Mouse (Mus musculus) embryonic stem cell, embryonic (primary cell): ENCODE results near the gene Cops7a.

Source experiments
- CTCF ChIA-PET, 4 experiments: fragments of 300-600 bp in 2 of 4; fragments of 350-600 bp in 2 of 4; sonication (Branson Sonifier 250); formaldehyde crosslinking; loops; one replicate each; lab custom pipeline; 2022; ENCODE audit warnings: inconsistent platforms in 2 of 4; lab: Charles Lee
- POLR2A ChIA-PET, 4 experiments: fragments of 300-600 bp in 2 of 4; fragments of 350-600 bp in 2 of 4; sonication (Branson Sonifier 250); formaldehyde crosslinking; loops; one replicate each; lab custom pipeline; 2022; ENCODE audit warnings: antibody characterized with exemption in 4 of 4, inconsistent platforms in 1 of 4; lab: Charles Lee

Cops7a gene

GRCm38 (mm10) chr6:124993365-124993764 is 28.0 kb upstream of the Cops7a start:
- POLR2A ChIA-PET: interaction anchor here (0.6 to 10.3 kb wide), 42 partner anchors 8 to 331 kb away, joined by 3 to 182 read pairs (median 5); partner anchors contain the start of genes Mlf2 (in 3 of the 4), Zfp384 (in 3 of the 4), Cops7a (in 2 of the 4) and Grcc10 (in 2 of the 4)
- CTCF ChIA-PET: interaction anchor here (0.6 to 1.8 kb wide), 15 partner anchors 10 to 540 kb away, joined by 3 to 7 read pairs (median 4); partner anchors contain the start of genes Zfp384 (in 3 of the 4), Cops7a (in 1 of the 4) and P3h3 (in 1 of the 4)

GRCm38 (mm10) chr6:124992241-124992640 is 26.9 kb upstream of the Cops7a start:
- POLR2A ChIA-PET: interaction anchor here in 2 of 4 experiments (0.7 to 10.3 kb wide), 10 partner anchors 9 to 91 kb away, joined by 3 to 182 read pairs (median 6); partner anchors contain the start of genes Zfp384 (in 2 of the 2) and Mlf2 (in 1 of the 2)

GRCm38 (mm10) chr6:124967766-124968165 is 2.4 kb upstream of the Cops7a start:
- CTCF ChIA-PET: interaction anchor here in 3 of 4 experiments (0.8 to 1.4 kb wide), 16 partner anchors 26 to 305 kb away, joined by 3 to 8 read pairs (median 4); partner anchors contain the start of genes Mlf2 (in 3 of the 3) and Lpcat3 (in 1 of the 3)
- POLR2A ChIA-PET: interaction anchor here (0.7 to 17.5 kb wide), 24 partner anchors 13 to 226 kb away, joined by 3 to 359 read pairs (median 4); partner anchors contain the start of genes Mlf2 (in 2 of the 4), Grcc10 (in 1 of the 4), Pianp (in 1 of the 4) and Zfp384 (in 1 of the 4)

More at GRCm38 (mm10) chr6:124992241-124992640, 26.9 kb upstream of the Cops7a start:
- CTCF ChIA-PET: no interaction called here

- POLR2A ChIA-PET: interaction anchor here in 3 of 4 experiments (0.6 to 17.5 kb wide), 31 partner anchors 12 to 226 kb away, joined by 3 to 359 read pairs (median 4); partner anchors contain the start of genes Grcc10 (in 2 of the 3), Mlf2 (in 2 of the 3), Cdca3 (in 1 of the 3) and Pianp (in 1 of the 3)
Measured at GRCm38 (mm10) chr6:124966466-124967118, 1.3 kb upstream of the Cops7a start.

GRCm38 (mm10) chr6:124965747-124966146 is 409 bp upstream of the Cops7a start:
- POLR2A ChIA-PET: interaction anchor here (0.6 to 17.5 kb wide), 52 partner anchors 11 to 254 kb away, joined by 3 to 359 read pairs (median 4); partner anchors contain the start of genes Mlf2 (in 3 of the 4), Cdca3 (in 2 of the 4), Grcc10 (in 2 of the 4) and Pianp (in 2 of the 4)
- CTCF ChIA-PET: interaction anchor here (0.6 to 1.6 kb wide), 9 partner anchors 28 to 473 kb away, joined by 3 to 11 read pairs (median 4); partner anchors contain the start of gene Mlf2 (in 2 of the 4)

More at GRCm38 (mm10) chr6:124966466-124967118, 1.3 kb upstream of the Cops7a start:
- CTCF ChIA-PET: interaction anchor here in 3 of 4 experiments (0.6 to 1.4 kb wide), 11 partner anchors 30 to 474 kb away, joined by 3 to 11 read pairs (median 6); partner anchors contain the start of genes Lpcat3 (in 1 of the 3) and Mlf2 (in 1 of the 3)

- CTCF ChIA-PET: interaction anchor here in 3 of 4 experiments (0.5 to 1.6 kb wide), 9 partner anchors 10 to 117 kb away, joined by 3 to 11 read pairs (median 4); partner anchors contain the start of gene Mlf2 (in 2 of the 3)
- POLR2A ChIA-PET: interaction anchor here (0.5 to 17.5 kb wide), 54 partner anchors 9 to 1506 kb away, joined by 3 to 359 read pairs (median 4); partner anchors contain the start of genes Mlf2 (in 3 of the 4), Pianp (in 3 of the 4), Cdca3 (in 2 of the 4) and Grcc10 (in 2 of the 4)
Measured at GRCm38 (mm10) chr6:124964638-124965037, 700 bp downstream of the Cops7a start.

- CTCF ChIA-PET: interaction anchor here in 2 of 4 experiments (0.6 to 1.3 kb wide), 5 partner anchors 31 to 299 kb away, joined by 3 to 7 read pairs (median 3); partner anchors contain the start of genes Lpcat3 (in 1 of the 2) and Mlf2 (in 1 of the 2)
- POLR2A ChIA-PET: interaction anchor here in 2 of 4 experiments (0.5 to 17.5 kb wide), 14 partner anchors 15 to 244 kb away, joined by 3 to 359 read pairs (median 4); partner anchors contain the start of genes Mlf2 (in 2 of the 2), Cdca3 (in 1 of the 2), Pianp (in 1 of the 2) and Usp5 (in 1 of the 2)
Measured at GRCm38 (mm10) chr6:124961021-124961420, 4.3 kb downstream of the Cops7a start.

- ChIA-PET CTCF (interaction anchor here in 1 of 4 experiments (0.7 to 1.3 kb wide), 3 partner anchors 35 to 297 kb away, joined by 3 read pairs; partner anchors contain the start of gene Lpcat3), POLR2A (interaction anchor here in 3 of 4 experiments (0.6 to 17.5 kb wide), 28 partner anchors 9 to 459 kb away, joined by 3 to 359 read pairs (median 3); partner anchors contain the start of genes Grcc10 (in 2 of the 3), Mlf2 (in 2 of the 3), Cdca3 (in 1 of the 3) and Pianp (in 1 of the 3))
Measured at GRCm38 (mm10) chr6:124959960-124960359, 5.4 kb downstream of the Cops7a start.

GRCm38 (mm10) chr6:124958127-124958526 is 7.2 kb downstream of the Cops7a start:
- ChIA-PET POLR2A (interaction anchor here in 3 of 4 experiments (0.7 to 17.5 kb wide), 14 partner anchors 8 to 91 kb away, joined by 3 to 359 read pairs (median 4); partner anchors contain the start of genes Mlf2 (in 3 of the 3), Acrbp (in 1 of the 3) and Cops7a (in 1 of the 3)), CTCF (interaction anchor here in 2 of 4 experiments (0.6 kb wide), 2 partner anchors 21 to 1164 kb away, joined by 3 read pairs; no protein-coding TSS in a partner anchor)

GRCm38 (mm10) chr6:124955212-124955611 is 10.1 kb downstream of the Cops7a start:
- CTCF ChIA-PET: interaction anchor here in 2 of 4 experiments (0.6 to 1.4 kb wide), 4 partner anchors 10 to 51 kb away, joined by 3 to 6 read pairs (median 4); partner anchors contain the start of genes Cops7a (in 1 of the 2) and Mlf2 (in 1 of the 2)
- POLR2A ChIA-PET: interaction anchor here (0.6 to 17.5 kb wide), 44 partner anchors 7 to 214 kb away, joined by 3 to 359 read pairs (median 6); partner anchors contain the start of genes Cops7a (in 3 of the 4), Mlf2 (in 3 of the 4), Grcc10 (in 2 of the 4) and Zfp384 (in 2 of the 4)

- POLR2A ChIA-PET: interaction anchor here in 3 of 4 experiments (0.6 to 17.5 kb wide), 58 partner anchors 8 to 638 kb away, joined by 3 to 359 read pairs (median 6); partner anchors contain the start of genes Cops7a (in 3 of the 3), Mlf2 (in 3 of the 3), Cdca3 (in 2 of the 3) and Grcc10 (in 2 of the 3)
- CTCF ChIA-PET: interaction anchor here in 2 of 4 experiments (0.5 to 1.4 kb wide), 8 partner anchors 8 to 388 kb away, joined by 3 to 6 read pairs (median 3); partner anchors contain the start of genes Cops7a (in 1 of the 2) and Mlf2 (in 1 of the 2)
Measured at GRCm38 (mm10) chr6:124953991-124954715, 11.2 kb downstream of the Cops7a start.

- POLR2A ChIA-PET: interaction anchor here (0.6 to 18.2 kb wide), 18 partner anchors 10 to 248 kb away, joined by 3 to 359 read pairs (median 6); partner anchors contain the start of genes Mlf2 (in 3 of the 4), Cdca3 (in 2 of the 4), Cops7a (in 2 of the 4) and Usp5 (in 2 of the 4)
- CTCF ChIA-PET: interaction anchor here in 3 of 4 experiments (0.7 to 1.1 kb wide), 3 partner anchors 13 to 747 kb away, joined by 3 to 5 read pairs (median 3); partner anchors contain the start of gene Ano2 (in 1 of the 3)
Measured at GRCm38 (mm10) chr6:124943526-124943925, 21.8 kb downstream of the Cops7a start.

- POLR2A ChIA-PET: interaction anchor here (0.7 to 18.2 kb wide), 6 partner anchors 10 to 264 kb away, joined by 3 to 359 read pairs (median 22); partner anchors contain the start of genes Cops7a (in 1 of the 4), Mlf2 (in 1 of the 4) and Zfp384 (in 1 of the 4)
- CTCF ChIA-PET: interaction anchor here in 2 of 4 experiments (0.7 to 2.3 kb wide), 3 partner anchors 12 to 82 kb away, joined by 3 to 8 read pairs (median 5); no protein-coding TSS in a partner anchor
Measured at GRCm38 (mm10) chr6:124941679-124942078, 23.7 kb downstream of the Cops7a start.

- POLR2A ChIA-PET: interaction anchor here in 3 of 4 experiments (0.6 to 18.2 kb wide), 40 partner anchors 7 to 546 kb away, joined by 3 to 359 read pairs (median 5); partner anchors contain the start of genes Cops7a (in 2 of the 3), Zfp384 (in 2 of the 3), Cdca3 (in 1 of the 3) and Grcc10 (in 1 of the 3)
- CTCF ChIA-PET: interaction anchor here in 3 of 4 experiments (0.6 to 3.0 kb wide), 7 partner anchors 8 to 91 kb away, joined by 3 to 12 read pairs (median 4); partner anchors contain the start of genes Cops7a (in 1 of the 3) and Mlf2 (in 1 of the 3)
Measured at GRCm38 (mm10) chr6:124938554-124938953, 26.8 kb downstream of the Cops7a start.

GRCm38 (mm10) chr6:124937493-124937892 is 27.8 kb downstream of the Cops7a start:
- POLR2A ChIA-PET: interaction anchor here in 3 of 4 experiments (0.6 to 18.2 kb wide), 30 partner anchors 12 to 505 kb away, joined by 3 to 359 read pairs (median 5); partner anchors contain the start of genes Cops7a (in 2 of the 3), Cdca3 (in 1 of the 3), Usp5 (in 1 of the 3) and Zfp384 (in 1 of the 3)
- CTCF ChIA-PET: interaction anchor here in 3 of 4 experiments (0.6 to 3.0 kb wide), 7 partner anchors 12 to 208 kb away, joined by 3 to 12 read pairs (median 3); partner anchors contain the start of genes Cops7a (in 1 of the 3) and Zfp384 (in 1 of the 3)
